Mouse (Mus musculus) myocyte (in vitro differentiated cells): ENCODE data around the gene Palm. TPM values are rescaled to one million over a fixed set of nuclear protein-coding genes. Genes with fewer than 3 reads are reported as not detected.
A peak's percentile ranks its signal among the peaks of the same experiment; 100 is the strongest.

Experiments used
- H3K27me3 ChIP-seq: one replicate; pipeline ENCODE4 v1.6.1; 2011; ENCODE audit not compliant: control insufficient read depth, insufficient read depth, insufficient read length
- H3K36me3 ChIP-seq: one replicate; pipeline ENCODE4 v1.6.1; 2011; ENCODE audit not compliant: control insufficient read depth, insufficient read depth
- H3K4me2 ChIP-seq: one replicate; pipeline ENCODE4 v1.6.1; 2011; ENCODE audit warnings: low read depth, control low read depth
- H3K4me3 ChIP-seq: one replicate; pipeline ENCODE4 v1.5.1; 2011; ENCODE audit warnings: mild to moderate bottlenecking, control low read depth, moderate library complexity
- H3K79me2 ChIP-seq: one replicate; pipeline ENCODE4 v1.6.1; 2011; ENCODE audit not compliant: control insufficient read depth, insufficient read depth
- H3ac ChIP-seq: one replicate; pipeline ENCODE4 v1.6.1; 2011; ENCODE audit not compliant: control insufficient read depth, insufficient read length
- CEBPB ChIP-seq: IDR thresholded peaks from 2 replicates; pipeline ENCODE4 v1.6.1; 2011; ENCODE audit warnings: mild to moderate bottlenecking, moderate library complexity; ENCODE audit not compliant: poor library complexity, insufficient read depth, severe bottlenecking
- E2F4 ChIP-seq: IDR thresholded peaks from one replicate; pipeline ENCODE4 v1.6.1; 2011; ENCODE audit warnings: mild to moderate bottlenecking, control low read depth, moderate library complexity; ENCODE audit not compliant: insufficient read depth
- MAX ChIP-seq: IDR thresholded peaks from one replicate; pipeline ENCODE4 v1.6.1; 2011; ENCODE audit warnings: low read depth, mild to moderate bottlenecking, control low read depth
- MYOD1 ChIP-seq, 3 experiments: IDR thresholded peaks; one replicate each; pipeline ENCODE4 v1.6.1; 2011; ENCODE audit warnings: control low read depth in 2 of 3, low read depth in 2 of 3, mild to moderate bottlenecking in 2 of 3, moderate library complexity in 1 of 3; ENCODE audit not compliant: insufficient read length in 2 of 3, control insufficient read depth in 1 of 3
- MYOG ChIP-seq, 3 experiments: IDR thresholded peaks; one replicate each; pipeline ENCODE4 v1.6.1; 2011; ENCODE audit warnings: control low read depth in 2 of 3, low read depth in 2 of 3, mild to moderate bottlenecking in 2 of 3; ENCODE audit not compliant: insufficient read length in 2 of 3, control insufficient read depth in 1 of 3, insufficient read depth in 1 of 3
- POLR2A ChIP-seq: IDR thresholded peaks from one replicate; pipeline ENCODE4 v1.6.1; 2011; ENCODE audit warnings: low read depth, mild to moderate bottlenecking, control low read depth, moderate library complexity; ENCODE audit not compliant: insufficient read length
- POLR2AphosphoS2 ChIP-seq: IDR thresholded peaks from one replicate; pipeline ENCODE4 v1.6.1; 2011; ENCODE audit warnings: low read depth, control low read depth; ENCODE audit not compliant: insufficient read length
- REST ChIP-seq: IDR thresholded peaks from one replicate; pipeline ENCODE4 v1.6.1; 2011; ENCODE audit warnings: mild to moderate bottlenecking, control low read depth, moderate library complexity; ENCODE audit not compliant: insufficient read depth, insufficient read length
- SRF ChIP-seq: IDR thresholded peaks from one replicate; pipeline ENCODE4 v1.6.1; 2011; ENCODE audit warnings: low read depth; ENCODE audit not compliant: control insufficient read depth, insufficient read length
- TCF12 ChIP-seq: IDR thresholded peaks from one replicate; pipeline ENCODE4 v1.6.1; 2011; ENCODE audit warnings: mild to moderate bottlenecking, control low read depth; ENCODE audit not compliant: poor library complexity, insufficient read depth, severe bottlenecking
- TCF3 ChIP-seq: IDR thresholded peaks from one replicate; pipeline ENCODE4 v1.6.1; 2011; ENCODE audit warnings: low read depth, control low read depth; ENCODE audit not compliant: insufficient read length
- USF1 ChIP-seq: IDR thresholded peaks from one replicate; pipeline ENCODE4 v1.6.1; 2011; ENCODE audit warnings: low read depth, mild to moderate bottlenecking, control low read depth, moderate library complexity
- polyA plus RNA-seq: library from polyadenylated mRNA; unstranded; fragments of >200 nt; fragmentation: generic; extraction: Trizol; gene quantifications from one replicate; pipeline ENCODE4 v1.2.1, GENCODE M21; 2012; ENCODE audit warnings: missing spikeins

The Palm gene
- polyA plus RNA-seq, 1 experiment: 70.0 TPM

DNA sequence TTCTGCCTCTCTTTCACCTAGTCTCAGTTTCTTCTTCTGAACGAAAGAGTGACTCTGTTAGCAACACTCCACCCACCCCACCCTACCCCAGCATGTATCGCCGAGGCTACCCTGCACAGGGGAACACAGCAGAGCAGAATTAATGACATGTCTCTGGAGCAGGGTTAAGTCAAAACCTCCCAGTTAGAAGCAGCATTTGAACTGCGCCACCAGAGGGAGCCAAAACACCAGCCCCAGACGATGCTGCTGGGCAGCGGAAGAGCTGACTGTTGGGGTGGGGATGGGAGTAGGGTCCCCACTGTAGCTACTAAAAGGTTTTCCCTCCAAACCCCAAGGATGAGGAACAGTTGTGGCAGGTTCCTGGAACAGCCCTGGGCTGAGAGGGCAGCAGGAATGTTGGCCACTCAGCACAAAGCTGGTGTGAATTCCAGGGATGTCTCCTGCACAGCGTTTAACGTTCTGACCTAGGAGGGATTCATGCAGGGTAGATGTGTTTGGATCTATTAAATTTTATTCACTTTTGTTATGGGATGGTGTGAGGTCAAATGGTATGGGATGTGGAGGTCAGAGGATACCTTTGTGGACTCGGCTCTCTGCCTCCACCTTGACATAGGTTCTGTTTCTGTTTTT lies 41.5 kb downstream of the Palm start:
- Histone ChIP-seq H3K4me2 (no peak overlapping the region), H3ac (no peak overlapping the region), H3K27me3 (no peaks in the 10 kb centered on the region), H3K79me2 (no peaks in the 10 kb centered on the region), H3K36me3 (no peaks in the 10 kb centered on the region), H3K4me3 (no peak overlapping the region)
- TF ChIP-seq CEBPB: no peak
- no peak for TF ChIP-seq MAX
- no peak for TF ChIP-seq MYOG (IDR thresholded peaks at IDR 0.05; ENCODE audit: control insufficient read depth in 1 of 3, insufficient read depth in 1 of 3, insufficient read length in 2 of 3, low read depth in 2 of 3)
- no peak for TF ChIP-seq POLR2AphosphoS2
- no peak for TF ChIP-seq E2F4
- TF ChIP-seq POLR2A: no peak
- TF ChIP-seq REST: no peak

DNA sequence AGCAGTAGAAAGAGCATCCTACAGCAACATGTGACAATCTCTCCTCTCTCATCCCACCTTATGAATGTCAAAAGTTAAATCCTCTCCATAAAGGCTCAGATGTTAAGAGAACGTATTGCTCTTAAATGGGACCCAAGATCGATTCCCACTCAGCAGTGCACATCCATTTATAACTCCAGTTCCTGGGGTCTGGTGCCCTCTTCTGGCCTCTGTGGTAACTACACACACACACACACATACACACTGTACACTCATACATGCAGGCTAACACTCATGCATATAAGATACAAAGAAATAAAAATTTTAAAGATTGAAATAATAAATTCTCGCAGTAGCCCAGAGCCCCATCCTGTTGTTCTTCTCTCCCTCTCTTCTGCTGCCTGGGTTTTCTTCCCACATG lies 43.5 kb downstream of the Palm start:
- Histone ChIP-seq H3K4me3 (no peak overlapping the region), H3K4me2 (no peak overlapping the region), H3ac (no peak overlapping the region), H3K27me3 (no peaks in the 10 kb centered on the region), H3K36me3 (no peaks in the 10 kb centered on the region), H3K79me2 (no peaks in the 10 kb centered on the region)
- TF ChIP-seq MAX (no peak), POLR2A (no peak), USF1 (no peak), POLR2AphosphoS2 (no peak), MYOD1 (IDR thresholded peaks at IDR 0.05; ENCODE audit: control insufficient read depth in 1 of 3, insufficient read length in 2 of 3, low read depth in 2 of 3) (no peak), E2F4 (no peak), TCF12 (no peak), REST (no peak), MYOG (IDR thresholded peaks at IDR 0.05; ENCODE audit: control insufficient read depth in 1 of 3, insufficient read depth in 1 of 3, insufficient read length in 2 of 3, low read depth in 2 of 3) (no peak), TCF3 (no peak), SRF (no peak), CEBPB (no peak)

DNA sequence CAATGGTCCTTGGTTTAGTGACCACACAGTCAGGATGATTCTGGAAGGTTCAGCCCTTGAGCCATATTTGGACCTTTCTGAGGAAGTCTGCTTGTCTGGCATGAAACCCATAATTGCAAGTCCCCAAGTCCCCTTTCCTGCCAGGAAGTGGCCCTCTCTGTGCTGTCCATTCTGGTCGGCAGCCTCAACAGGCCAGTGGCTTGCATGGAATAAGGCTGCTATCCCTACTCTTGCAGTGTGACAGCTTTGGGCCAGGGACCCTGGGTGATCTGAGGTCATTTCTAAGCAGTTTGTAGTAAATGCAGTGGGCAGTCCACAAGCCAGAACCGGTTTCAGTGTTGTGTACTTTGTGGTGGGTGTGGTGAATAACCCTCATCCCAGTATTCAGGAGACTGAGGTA lies 44.8 kb downstream of the Palm start:
- no peaks in the 10 kb centered on the region for H3K27me3 ChIP-seq
- H3K4me3 ChIP-seq: no peak overlapping the region
- H3K36me3 ChIP-seq: no peaks in the 10 kb centered on the region
- no peak for TF ChIP-seq REST
- TF ChIP-seq POLR2A: no peak
- TF ChIP-seq E2F4: no peak
- TF ChIP-seq POLR2AphosphoS2: no peak
- no peak for TF ChIP-seq SRF
- TF ChIP-seq TCF12: no peak
- TF ChIP-seq TCF3: no peak
- TF ChIP-seq MYOD1 (IDR thresholded peaks at IDR 0.05; ENCODE audit: control insufficient read depth in 1 of 3, insufficient read length in 2 of 3, low read depth in 2 of 3): no peak
- TF ChIP-seq USF1: no peak
- no peak for TF ChIP-seq CEBPB
- TF ChIP-seq MYOG (IDR thresholded peaks at IDR 0.05; ENCODE audit: control insufficient read depth in 1 of 3, insufficient read depth in 1 of 3, insufficient read length in 2 of 3, low read depth in 2 of 3): no peak
- TF ChIP-seq MAX: no peak
- H3K4me2 ChIP-seq: no peak overlapping the region
- H3ac ChIP-seq: no peak overlapping the region
- H3K79me2 ChIP-seq: no peaks in the 10 kb centered on the region

DNA sequence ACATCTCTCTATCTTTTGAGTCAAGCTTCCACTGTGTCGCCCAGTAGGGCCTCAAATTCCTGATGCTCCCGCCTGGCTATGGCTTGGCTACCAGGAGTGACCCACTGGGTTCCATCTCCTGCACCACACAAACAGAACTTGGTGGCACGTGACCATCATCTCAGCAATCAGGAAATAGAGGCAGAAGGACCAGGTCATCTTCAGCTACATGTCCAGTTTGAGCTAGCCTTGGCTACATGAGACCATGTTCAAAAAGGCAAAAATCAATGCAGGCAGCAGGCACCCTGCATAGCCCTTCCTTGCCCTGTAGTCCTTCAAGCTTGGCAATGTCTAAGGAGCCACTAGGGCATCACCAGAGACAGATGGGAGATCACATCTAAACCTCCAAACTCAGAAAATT lies 46.7 kb downstream of the Palm start:
- peak overlapping the region; percentile 92 for H3K4me2 ChIP-seq
- H3K4me3 ChIP-seq: peak overlapping the region; percentile 29
- H3K79me2 ChIP-seq: no peaks in the 10 kb centered on the region
- no peaks in the 10 kb centered on the region for H3K36me3 ChIP-seq
- no peak for TF ChIP-seq MYOD1 (IDR thresholded peaks at IDR 0.05; ENCODE audit: control insufficient read depth in 1 of 3, insufficient read length in 2 of 3, low read depth in 2 of 3)
- TF ChIP-seq USF1: no peak
- no peak for TF ChIP-seq REST
- TF ChIP-seq MYOG (IDR thresholded peaks at IDR 0.05; ENCODE audit: control insufficient read depth in 1 of 3, insufficient read depth in 1 of 3, insufficient read length in 2 of 3, low read depth in 2 of 3): no peak
- no peak for TF ChIP-seq E2F4
- TF ChIP-seq TCF12: no peak
- TF ChIP-seq CEBPB: no peak
- TF ChIP-seq SRF: no peak
- TF ChIP-seq POLR2AphosphoS2: no peak
- TF ChIP-seq TCF3: no peak
- no peak for TF ChIP-seq POLR2A
- no peaks in the 10 kb centered on the region for H3K27me3 ChIP-seq
- no peak overlapping the region for H3ac ChIP-seq
